Mouse (Mus musculus): ENCODE results near the gene Pih1d1.

Pih1d1 gene

DNA sequence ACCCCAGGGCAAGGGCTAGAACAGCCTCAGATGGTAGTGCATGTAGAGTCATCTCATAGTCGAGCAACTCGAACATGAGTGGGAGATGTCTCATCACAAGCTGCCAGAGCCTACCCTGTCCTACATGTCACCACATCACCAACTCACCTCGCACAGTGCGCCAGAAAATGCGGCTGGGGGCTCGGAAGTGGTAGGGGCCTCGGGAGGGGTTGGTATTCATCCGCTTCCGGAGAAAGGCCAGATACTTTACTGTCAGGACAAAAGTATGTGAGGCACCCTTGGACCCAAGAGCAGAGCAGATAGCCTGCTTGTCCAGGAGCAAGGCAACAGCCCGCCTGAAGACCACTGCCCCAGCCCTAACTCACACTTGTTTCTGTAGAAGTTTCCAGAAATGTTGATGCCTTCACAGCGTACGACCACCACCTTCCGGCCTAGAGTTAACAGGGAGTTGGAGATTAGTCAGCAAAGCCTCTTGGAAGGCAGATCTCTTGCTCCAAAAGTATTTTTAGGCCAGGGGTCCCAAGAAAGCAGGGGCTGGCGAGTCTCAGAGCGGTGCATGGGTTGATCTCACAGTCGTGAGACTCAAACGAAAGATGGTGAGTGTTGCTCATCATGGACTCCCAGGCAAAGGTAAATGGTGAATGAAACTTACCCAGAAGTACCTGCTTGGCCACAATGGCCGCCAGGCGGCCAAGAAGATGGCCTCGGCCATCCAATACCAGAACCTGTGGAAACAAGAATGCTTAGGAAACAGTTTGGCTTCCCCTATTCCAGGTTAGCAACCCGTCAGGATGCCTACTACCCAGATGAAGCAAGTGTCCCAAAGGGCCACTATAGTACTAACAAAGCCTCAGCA lies 27.0 kb upstream of the Pih1d1 start:
- DNase-seq: no peak

- DNase-seq: no peak
Measured at GRCm38 (mm10) chr7:45127700-45128224, 26.3 kb upstream of the Pih1d1 start.

DNA sequence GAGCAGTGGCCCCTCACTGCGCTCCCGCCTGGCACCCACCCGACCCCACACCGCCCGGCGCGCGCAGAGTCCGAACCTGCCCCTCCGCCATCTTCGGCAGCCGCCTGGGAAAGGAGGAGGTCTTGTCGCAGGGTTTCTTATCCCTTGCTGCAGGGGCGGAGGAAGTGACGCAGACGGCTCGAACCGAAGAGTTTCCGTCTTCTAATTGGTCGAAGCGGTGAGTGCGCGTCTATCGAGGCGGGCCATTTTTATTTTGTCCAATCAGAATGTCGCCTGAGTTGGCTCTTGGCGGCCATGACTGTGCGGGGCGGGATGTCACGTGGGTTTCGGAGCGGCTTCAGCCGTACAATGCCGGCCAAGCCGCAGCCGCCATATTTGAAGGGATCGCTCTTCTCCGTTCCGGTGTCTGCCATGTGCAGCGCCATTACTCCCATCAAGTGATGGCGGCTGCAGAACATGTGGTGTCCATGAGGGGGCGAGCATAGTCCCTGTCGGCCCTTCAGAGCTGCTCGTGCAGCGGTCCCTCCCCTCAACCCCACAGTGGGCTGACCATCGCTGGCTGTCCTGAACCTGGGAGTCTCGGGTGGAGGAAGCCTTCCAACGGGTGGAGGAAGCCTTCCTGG lies 25.4 kb upstream of the Pih1d1 start, which contains the start of gene Rpl13a:
TSS of gene Rpl13a (minus strand) at position 138 of the 623 bp plus-strand sequence.
- peak; percentile 100 for DNase-seq

- no peak for DNase-seq
Measured at GRCm38 (mm10) chr7:45129318-45129717, 24.8 kb upstream of the Pih1d1 start.

DNA sequence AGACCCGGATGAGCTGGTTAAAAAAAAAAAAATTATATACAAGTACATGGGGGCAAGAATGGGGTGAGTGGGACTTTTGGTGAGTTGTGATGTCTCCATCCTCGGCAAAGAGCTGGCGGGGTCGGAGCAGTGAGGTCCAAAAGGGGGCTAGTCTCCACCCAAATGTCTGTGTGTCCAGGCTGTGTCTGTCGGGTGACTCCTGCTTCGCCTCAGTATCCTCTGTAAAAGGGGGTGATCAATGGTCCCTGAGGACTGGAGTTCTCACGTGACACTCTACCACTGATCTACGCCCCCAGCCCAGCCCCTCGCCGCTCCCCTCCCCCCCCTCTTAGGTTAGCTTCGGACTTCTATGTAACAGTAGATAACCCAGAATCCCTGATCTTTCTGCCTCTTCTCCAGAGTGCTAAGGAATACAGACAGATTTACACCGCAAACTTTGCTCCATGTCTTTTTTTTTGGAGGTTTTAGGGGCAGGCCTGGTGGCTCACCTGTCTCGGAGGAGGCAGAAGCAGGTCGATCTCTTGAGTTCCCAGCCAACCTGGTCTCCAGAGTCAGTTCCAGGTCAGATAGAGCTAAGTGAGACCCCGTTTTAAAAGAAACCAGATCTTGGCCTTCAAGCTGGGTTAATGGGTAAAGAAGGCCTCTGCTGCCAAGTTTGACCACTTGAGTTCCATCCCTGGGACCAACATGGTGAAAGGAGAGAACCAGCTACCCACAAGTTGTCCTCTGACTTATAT lies 24.2 kb upstream of the Pih1d1 start:
- DNase-seq: peak; percentile 64

DNA sequence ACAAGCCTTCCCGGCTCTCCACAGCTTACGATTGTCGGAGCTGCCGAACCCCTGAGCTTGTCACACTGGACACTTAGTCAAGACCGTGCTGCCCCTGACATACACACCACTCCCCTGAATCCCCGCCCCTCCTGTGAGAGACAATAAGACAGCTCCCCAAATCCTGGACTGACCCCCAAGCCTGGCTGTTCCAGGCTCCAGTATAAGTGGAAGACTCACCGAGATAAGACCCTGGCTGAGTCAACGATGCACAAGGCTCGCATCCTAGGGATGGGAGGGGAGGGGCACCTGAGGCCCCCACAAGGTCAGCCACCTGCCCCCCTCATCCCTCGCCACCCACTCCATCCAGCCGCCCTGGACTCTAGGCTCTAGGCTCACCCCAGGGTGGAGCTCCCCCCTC lies 22.3 kb upstream of the Pih1d1 start:
- DNase-seq: peak; percentile 51

- peak; percentile 36 for DNase-seq
Measured at GRCm38 (mm10) chr7:45133446-45134159, 20.5 kb upstream of the Pih1d1 start.

DNA sequence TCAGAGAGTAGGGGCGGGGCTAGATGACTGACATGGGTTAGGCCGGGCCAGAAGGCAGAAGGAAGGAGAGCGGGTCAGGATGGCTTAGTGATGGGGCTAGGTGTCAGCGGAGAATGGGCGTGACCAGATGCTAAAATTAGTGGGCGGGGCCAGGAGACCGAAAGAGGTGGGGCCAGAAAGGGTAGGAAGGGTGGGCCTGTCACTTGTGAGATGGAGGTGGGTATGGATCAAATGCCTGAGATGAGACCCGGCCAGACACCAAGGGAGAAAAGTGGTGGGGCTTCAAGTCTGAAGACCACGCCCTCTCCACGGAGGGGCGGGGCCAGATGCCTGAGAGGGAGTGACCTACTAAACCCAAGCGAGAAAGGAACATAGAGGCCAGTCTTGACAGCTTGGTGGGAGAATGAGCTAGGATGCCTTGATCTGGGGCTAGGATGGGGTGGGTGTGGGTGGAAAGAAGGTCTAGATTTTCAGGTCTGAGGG lies 19.5 kb upstream of the Pih1d1 start:
- DNase-seq: peak; percentile 58

- DNase-seq: no peak
Measured at GRCm38 (mm10) chr7:45135370-45135769, 18.7 kb upstream of the Pih1d1 start.

GRCm38 (mm10) chr7:45135993-45136567 lies 18.0 kb upstream of the Pih1d1 start, which contains the start of the genes Gm45713 and Flt3l:
Gm45713 (minus strand) TSS chr7:45136231.
Flt3l (minus strand) TSS chr7:45136432.
- peak; percentile 91 for DNase-seq

DNA sequence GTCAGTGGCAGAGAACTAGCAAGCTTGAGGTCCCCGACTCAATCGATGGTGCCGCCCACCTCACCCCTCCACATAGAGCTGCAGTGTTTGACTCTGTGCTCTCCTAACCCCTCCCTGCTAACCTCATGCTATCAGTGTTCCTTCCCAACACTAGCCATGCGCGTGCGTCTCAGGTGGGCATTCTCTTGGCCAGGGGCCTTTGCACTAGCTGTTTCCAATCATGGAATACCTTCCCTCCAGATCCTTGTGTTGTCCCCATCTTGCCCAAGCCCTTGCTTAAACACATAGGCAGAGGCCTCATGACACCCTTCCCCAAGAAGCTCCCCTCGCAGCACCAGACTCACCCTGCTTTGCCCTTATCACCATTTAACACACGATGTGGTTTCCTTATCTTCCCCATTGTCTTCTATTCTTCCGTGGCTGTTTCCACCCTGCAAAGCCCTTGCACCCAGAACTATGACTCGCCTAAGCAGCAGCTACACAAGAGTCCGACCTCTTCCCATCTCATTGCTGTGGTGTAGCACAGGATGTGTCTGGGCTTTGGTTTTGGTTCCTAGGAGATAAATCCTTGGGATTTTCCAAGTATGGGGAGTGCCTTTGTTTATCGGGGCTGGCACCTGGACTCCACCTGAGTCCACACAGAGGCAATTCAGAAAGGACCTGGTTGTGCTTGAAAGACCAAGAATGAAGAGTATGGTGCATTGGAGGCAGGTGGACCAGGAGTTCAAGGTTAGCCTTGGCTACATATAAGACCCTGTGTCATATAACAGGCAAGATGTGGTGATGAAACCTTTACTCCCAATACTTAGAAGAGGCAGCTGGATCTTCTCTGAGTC lies 16.7 kb upstream of the Pih1d1 start:
- peak; percentile 41 for DNase-seq

GRCm38 (mm10) chr7:45138403-45138802 lies 15.7 kb upstream of the Pih1d1 start:
- DNase-seq: no peak

- DNase-seq: peak; percentile 28
Measured at GRCm38 (mm10) chr7:45139904-45140723, 14.0 kb upstream of the Pih1d1 start.

- DNase-seq: no peak
Measured at GRCm38 (mm10) chr7:45141319-45141718, 12.8 kb upstream of the Pih1d1 start.

GRCm38 (mm10) chr7:45141914-45142313 lies 12.2 kb upstream of the Pih1d1 start:
- DNase-seq: no peak

- DNase-seq: no peak
Measured at GRCm38 (mm10) chr7:45144368-45145174, 9.5 kb upstream of the Pih1d1 start.

GRCm38 (mm10) chr7:45145460-45145859 lies 8.6 kb upstream of the Pih1d1 start:
- peak; percentile 25 for DNase-seq

- DNase-seq: peak; percentile 28
Measured at GRCm38 (mm10) chr7:45147267-45147666, 6.8 kb upstream of the Pih1d1 start.

- peak; percentile 25 for DNase-seq
Measured at GRCm38 (mm10) chr7:45147899-45148298, 6.2 kb upstream of the Pih1d1 start.
